Mouse (Mus musculus) kidney, adult 2 months (tissue): Measurements from ENCODE around the gene Rpl27.

Experiments
- CTCF ChIP-seq: fragments of 200-500 bp; conservative IDR thresholded peaks from 2 replicates; pipeline ENCODE4 v1.5.1; 2011; ENCODE audit warnings: low read depth, mild to moderate bottlenecking, control low read depth, low read length, moderate library complexity, mixed read lengths; ENCODE audit not compliant: insufficient read depth, insufficient read length
- POLR2A ChIP-seq: fragments of 200-500 bp; IDR thresholded peaks from one replicate; pipeline ENCODE4 v1.6.1; 2011; ENCODE audit warnings: low read depth, low read length, control low read depth

GRCm38 (mm10) chr11:101465101-101465868 is 23.2 kb downstream of the Rpl27 start:
- TF ChIP-seq CTCF = no peak
- no peak for TF ChIP-seq POLR2A
